Mouse (Mus musculus) G1E (cell line): Measurements from ENCODE around the gene Cabin1.

Experiments used
- CTCF ChIP-seq: IDR thresholded peaks from 2 replicates; pipeline ENCODE4 v1.5.1; 2012; ENCODE audit warnings: low read depth, low read length, inconsistent platforms, mixed read lengths
- GATA1 ChIP-seq: IDR thresholded peaks from 2 replicates; pipeline ENCODE4 v1.6.1; 2012; ENCODE audit warnings: borderline replicate concordance, low read length, inconsistent platforms, mixed read lengths

DNA sequence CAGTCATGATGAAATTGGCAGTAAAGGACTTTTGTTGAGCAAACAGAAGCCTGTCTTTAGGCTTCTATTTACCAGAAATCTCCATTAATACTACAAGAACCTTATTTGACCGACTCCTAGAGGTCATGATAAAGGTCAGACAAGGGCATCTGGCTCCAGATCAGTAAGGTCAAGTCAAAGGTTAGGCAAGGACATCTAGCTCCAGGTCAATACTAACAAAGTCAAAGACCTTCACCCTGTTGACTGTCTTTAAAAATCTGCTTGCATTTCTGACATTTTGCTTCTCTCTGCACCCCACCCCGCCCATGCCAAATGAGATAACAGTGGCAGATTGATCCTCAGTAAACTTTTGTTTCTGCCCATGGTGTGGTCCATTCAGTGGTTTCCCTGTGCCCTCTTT lies 40.1 kb upstream of the Cabin1 start:
- no peak for TF ChIP-seq CTCF
- TF ChIP-seq GATA1 = no peak
